Mouse (Mus musculus): Measurements from ENCODE around the gene AU018091. TPM values are rescaled to one million over a fixed set of nuclear protein-coding genes. Genes with fewer than 3 reads are reported as not detected.

Gene AU018091
- total and polyA plus RNA-seq, 3 experiments: not detected

DNA sequence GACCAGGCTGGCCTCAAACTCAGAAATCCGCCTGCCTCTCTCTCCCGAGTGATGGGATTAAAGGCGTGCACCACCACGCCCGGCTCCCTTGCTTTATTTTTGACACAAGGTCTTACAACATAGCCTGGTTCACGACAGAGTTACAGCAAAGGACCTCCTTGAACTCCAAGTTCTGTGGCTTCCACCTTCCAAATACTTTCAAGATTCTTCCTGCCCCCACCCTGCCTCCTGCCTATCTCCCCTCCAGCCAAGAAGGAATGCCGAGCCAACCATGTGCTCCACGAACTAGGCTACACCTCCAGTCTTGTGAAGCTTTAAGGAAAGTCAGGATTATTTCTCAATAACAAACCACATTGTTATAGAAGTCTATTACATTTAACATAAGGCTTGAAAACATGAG lies 42.5 kb upstream of the AU018091 start:
- no peaks in the 10 kb centered on the region for H3K27me3 ChIP-seq (ENCODE audit: control insufficient read depth, insufficient read depth, low read length)
- no peaks in the 10 kb centered on the region for H3K4me1 ChIP-seq (ENCODE audit: control insufficient read depth, insufficient read depth, low read length)
- H3K27ac ChIP-seq: no peak overlapping the region
- WGBS: 74% methylated on average over 8 of the region's 8 CpGs
- TF ChIP-seq POLR2A (IDR thresholded peaks at IDR 0.05; ENCODE audit: insufficient read depth, low read depth, low read length) (no peak), EP300 (IDR thresholded peaks at IDR 0.05; ENCODE audit: insufficient read depth, low read depth, low read length) (no peak), CTCF (IDR thresholded peaks at IDR 0.05) (no peak)
- no peak overlapping the region for H3K4me3 ChIP-seq
- no peak for DNase-seq
- no peak overlapping the region for H3K9ac ChIP-seq (ENCODE audit: low read depth, low read length)
- H3K36me3 ChIP-seq (ENCODE audit: control insufficient read depth, insufficient read depth, low read length): no peaks in the 10 kb centered on the region
- intact Hi-C loops (cut with DNase I): no loop called here
- H3K79me2 ChIP-seq (replicated peaks; ENCODE audit: control insufficient read depth, insufficient read depth, low read length): no peaks in the 10 kb centered on the region

DNA sequence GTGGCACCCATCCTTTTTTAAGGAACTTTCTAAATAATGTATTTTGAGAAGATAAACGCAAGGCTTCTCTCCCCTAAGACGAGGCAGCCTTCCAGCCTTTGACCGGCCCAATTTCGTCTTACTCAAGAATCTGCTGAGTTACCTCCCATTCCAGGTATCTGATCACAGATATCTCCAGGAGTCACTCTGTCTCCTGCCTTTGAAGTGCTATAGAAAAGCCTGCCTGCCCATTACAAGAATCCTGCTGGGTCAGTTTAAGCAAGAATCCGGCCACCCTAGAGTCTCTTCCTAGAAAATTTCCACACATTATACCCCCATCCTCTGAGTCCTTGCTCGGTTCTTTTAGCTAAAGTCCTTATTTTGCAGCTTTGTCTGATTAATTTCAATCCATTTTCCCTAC lies 41.6 kb upstream of the AU018091 start:
- TF ChIP-seq POLR2A (IDR thresholded peaks at IDR 0.05; ENCODE audit: insufficient read depth, low read depth, low read length): no peak
- no peak for TF ChIP-seq CTCF (IDR thresholded peaks at IDR 0.05)
- TF ChIP-seq EP300 (IDR thresholded peaks at IDR 0.05; ENCODE audit: insufficient read depth, low read depth, low read length): no peak
- H3K9ac ChIP-seq (ENCODE audit: low read depth, low read length): no peak overlapping the region
- no peaks in the 10 kb centered on the region for H3K27me3 ChIP-seq (ENCODE audit: control insufficient read depth, insufficient read depth, low read length)
- intact Hi-C loops (cut with DNase I): no loop called here
- 51% methylated on average over 6 of the region's 6 CpGs for WGBS
- H3K4me1 ChIP-seq (ENCODE audit: control insufficient read depth, insufficient read depth, low read length): no peaks in the 10 kb centered on the region
- DNase-seq: no peak
- H3K27ac ChIP-seq: no peak overlapping the region
- no peaks in the 10 kb centered on the region for H3K36me3 ChIP-seq (ENCODE audit: control insufficient read depth, insufficient read depth, low read length)
- H3K79me2 ChIP-seq (replicated peaks; ENCODE audit: control insufficient read depth, insufficient read depth, low read length): no peaks in the 10 kb centered on the region
- H3K4me3 ChIP-seq: no peak overlapping the region

DNA sequence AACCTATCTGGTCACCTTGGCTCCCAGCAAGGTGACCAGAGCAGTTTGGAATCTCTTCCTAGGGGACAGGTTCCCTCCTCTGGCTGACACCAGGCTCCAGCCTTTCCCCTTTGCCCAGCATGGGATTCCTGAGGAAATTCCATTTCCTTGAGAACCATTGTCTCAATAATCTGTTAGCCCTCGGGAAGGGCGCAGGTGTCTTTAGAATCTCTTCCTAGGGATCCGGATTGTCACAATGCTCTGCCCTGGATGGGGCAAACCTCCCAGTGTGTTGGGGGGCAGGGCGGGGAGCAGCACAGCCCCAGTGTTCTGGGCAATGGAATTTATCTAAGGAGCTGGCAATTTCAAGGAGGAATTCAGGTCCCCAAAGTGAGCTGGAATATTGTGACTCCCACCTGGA lies 37.5 kb upstream of the AU018091 start:
- H3K9ac ChIP-seq (ENCODE audit: low read depth, low read length): no peak overlapping the region
- no peaks in the 10 kb centered on the region for H3K4me1 ChIP-seq (ENCODE audit: control insufficient read depth, insufficient read depth, low read length)
- H3K27me3 ChIP-seq (ENCODE audit: control insufficient read depth, insufficient read depth, low read length): no peaks in the 10 kb centered on the region
- H3K4me3 ChIP-seq: no peak overlapping the region
- H3K36me3 ChIP-seq (ENCODE audit: control insufficient read depth, insufficient read depth, low read length): no peaks in the 10 kb centered on the region
- TF ChIP-seq POLR2A (IDR thresholded peaks at IDR 0.05; ENCODE audit: insufficient read depth, low read depth, low read length) (no peak), EP300 (IDR thresholded peaks at IDR 0.05; ENCODE audit: insufficient read depth, low read depth, low read length) (no peak), CTCF (IDR thresholded peaks at IDR 0.05) (no peak)
- WGBS: 34% methylated on average over 4 of the region's 4 CpGs
- no peak for DNase-seq
- H3K27ac ChIP-seq: no peak overlapping the region
- H3K79me2 ChIP-seq (replicated peaks; ENCODE audit: control insufficient read depth, insufficient read depth, low read length): no peaks in the 10 kb centered on the region
- intact Hi-C loops (cut with DNase I): no loop called here

DNA sequence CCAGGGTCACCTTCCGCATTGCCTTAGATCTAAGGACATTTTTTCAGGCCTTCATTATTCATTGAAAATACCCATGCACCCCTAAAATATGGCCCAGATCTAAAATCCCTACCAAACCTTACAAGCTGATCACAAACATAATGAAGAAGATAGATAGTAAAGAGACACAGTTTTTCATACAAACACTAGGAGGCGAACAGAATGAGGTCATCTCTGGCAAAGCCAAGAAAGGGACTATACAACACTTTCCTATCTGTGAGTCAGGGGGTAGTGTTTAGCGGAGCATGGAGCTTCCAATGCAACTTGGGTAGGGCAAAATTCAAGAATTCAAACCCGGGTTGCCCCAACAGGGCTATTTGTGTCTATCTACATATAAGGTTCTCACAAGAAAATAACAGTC lies 35.6 kb upstream of the AU018091 start:
- no peaks in the 10 kb centered on the region for H3K36me3 ChIP-seq (ENCODE audit: control insufficient read depth, insufficient read depth, low read length)
- no peak for DNase-seq
- no peak overlapping the region for H3K4me3 ChIP-seq
- WGBS: 73% methylated on average over 4 of the region's 4 CpGs
- H3K79me2 ChIP-seq (replicated peaks; ENCODE audit: control insufficient read depth, insufficient read depth, low read length): no peaks in the 10 kb centered on the region
- intact Hi-C loops (cut with DNase I): no loop called here
- no peak for TF ChIP-seq CTCF (IDR thresholded peaks at IDR 0.05)
- no peak overlapping the region for H3K27ac ChIP-seq
- no peak overlapping the region for H3K9ac ChIP-seq (ENCODE audit: low read depth, low read length)
- H3K27me3 ChIP-seq (ENCODE audit: control insufficient read depth, insufficient read depth, low read length): no peaks in the 10 kb centered on the region
- H3K4me1 ChIP-seq (ENCODE audit: control insufficient read depth, insufficient read depth, low read length): no peaks in the 10 kb centered on the region

DNA sequence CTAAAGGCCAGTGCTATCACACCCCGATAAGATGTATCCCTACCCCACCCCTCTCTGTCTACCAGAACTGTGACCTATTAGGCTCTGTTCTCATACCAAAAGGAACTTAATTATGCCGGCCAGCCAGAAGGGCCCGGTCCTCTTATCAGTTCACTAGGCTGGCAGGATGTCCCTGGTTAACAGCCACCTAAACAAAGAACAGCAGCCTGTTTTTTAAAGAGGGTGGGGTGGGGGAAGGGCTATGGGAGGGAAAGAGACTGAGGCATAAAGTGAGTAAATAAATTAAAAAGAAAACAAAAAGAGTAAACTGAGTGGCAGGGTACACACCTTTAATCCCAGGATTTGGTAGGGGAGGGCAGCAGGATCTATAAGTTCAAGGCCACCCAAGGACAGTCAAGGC lies 34.9 kb upstream of the AU018091 start:
- TF ChIP-seq POLR2A (IDR thresholded peaks at IDR 0.05; ENCODE audit: insufficient read depth, low read depth, low read length) (no peak), EP300 (IDR thresholded peaks at IDR 0.05; ENCODE audit: insufficient read depth, low read depth, low read length) (no peak), CTCF (IDR thresholded peaks at IDR 0.05) (no peak)
- no peaks in the 10 kb centered on the region for H3K27me3 ChIP-seq (ENCODE audit: control insufficient read depth, insufficient read depth, low read length)
- 2% methylated on average over 3 of the region's 3 CpGs for whole genome bisulfite sequencing
- H3K27ac ChIP-seq: no peak overlapping the region
- intact Hi-C loops (cut with DNase I): no loop called here
- DNase-seq: no peak
- H3K9ac ChIP-seq (ENCODE audit: low read depth, low read length): no peak overlapping the region
- H3K79me2 ChIP-seq (replicated peaks; ENCODE audit: control insufficient read depth, insufficient read depth, low read length): no peaks in the 10 kb centered on the region
- no peaks in the 10 kb centered on the region for H3K4me1 ChIP-seq (ENCODE audit: control insufficient read depth, insufficient read depth, low read length)
- H3K4me3 ChIP-seq: no peak overlapping the region
- no peaks in the 10 kb centered on the region for H3K36me3 ChIP-seq (ENCODE audit: control insufficient read depth, insufficient read depth, low read length)

DNA sequence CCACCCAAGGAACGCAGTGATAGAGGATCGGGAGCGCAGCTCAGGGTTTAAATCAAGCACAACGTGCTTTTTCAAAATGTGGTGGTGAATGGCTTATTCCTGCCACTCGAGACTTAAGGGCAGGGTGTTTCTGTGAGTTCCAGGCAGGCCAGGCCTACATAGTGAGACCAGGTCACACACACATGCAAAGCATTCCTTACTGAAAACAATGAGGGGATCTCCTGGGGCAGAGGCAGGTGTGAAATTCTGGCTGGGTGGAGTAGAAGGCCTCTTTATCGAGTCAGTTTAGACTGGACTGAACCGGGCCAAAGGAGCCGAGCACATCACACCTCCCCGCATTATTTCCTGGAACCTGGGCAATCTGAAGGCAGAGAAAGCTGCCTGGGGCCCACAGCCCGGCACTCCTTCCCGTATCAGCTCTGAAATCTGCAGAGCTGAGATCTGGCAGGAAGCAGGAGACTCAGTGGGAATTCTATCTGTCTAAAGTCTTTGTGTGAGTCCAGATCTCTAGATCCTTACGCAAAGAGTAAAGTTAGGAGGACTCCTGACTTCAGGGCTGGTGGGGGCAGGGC lies 32.2 kb upstream of the AU018091 start:
- no peaks in the 10 kb centered on the region for H3K79me2 ChIP-seq (replicated peaks; ENCODE audit: control insufficient read depth, insufficient read depth, low read length)
- H3K4me1 ChIP-seq (ENCODE audit: control insufficient read depth, insufficient read depth, low read length): no peaks in the 10 kb centered on the region
- intact Hi-C loops (cut with DNase I): no loop called here
- H3K27ac ChIP-seq: no peak overlapping the region
- WGBS: 45% methylated on average over 12 of the region's 12 CpGs
- DNase-seq: no peak
- H3K36me3 ChIP-seq (ENCODE audit: control insufficient read depth, insufficient read depth, low read length): no peaks in the 10 kb centered on the region
- no peaks in the 10 kb centered on the region for H3K27me3 ChIP-seq (ENCODE audit: control insufficient read depth, insufficient read depth, low read length)
- no peak overlapping the region for H3K4me3 ChIP-seq
- TF ChIP-seq EP300 (IDR thresholded peaks at IDR 0.05; ENCODE audit: insufficient read depth, low read depth, low read length) (no peak), CTCF (IDR thresholded peaks at IDR 0.05) (no peak), POLR2A (IDR thresholded peaks at IDR 0.05; ENCODE audit: insufficient read depth, low read depth, low read length) (no peak)
- no peak overlapping the region for H3K9ac ChIP-seq (ENCODE audit: low read depth, low read length)

Measured in heart, adult 2 months (tissue).